Mouse (Mus musculus) lung, postnatal 0 days (tissue): ENCODE data around the gene Msmo1.

ENCODE experiments used
- CTCF ChIP-seq: IDR thresholded peaks from 2 replicates; pipeline ENCODE4 v1.5.1; 2016; ENCODE audit warnings: antibody characterized with exemption, mild to moderate bottlenecking
- EP300 ChIP-seq: IDR thresholded peaks from 2 replicates; pipeline ENCODE4 v1.6.1; 2016; ENCODE audit warnings: antibody characterized with exemption, mild to moderate bottlenecking, control low read depth

DNA sequence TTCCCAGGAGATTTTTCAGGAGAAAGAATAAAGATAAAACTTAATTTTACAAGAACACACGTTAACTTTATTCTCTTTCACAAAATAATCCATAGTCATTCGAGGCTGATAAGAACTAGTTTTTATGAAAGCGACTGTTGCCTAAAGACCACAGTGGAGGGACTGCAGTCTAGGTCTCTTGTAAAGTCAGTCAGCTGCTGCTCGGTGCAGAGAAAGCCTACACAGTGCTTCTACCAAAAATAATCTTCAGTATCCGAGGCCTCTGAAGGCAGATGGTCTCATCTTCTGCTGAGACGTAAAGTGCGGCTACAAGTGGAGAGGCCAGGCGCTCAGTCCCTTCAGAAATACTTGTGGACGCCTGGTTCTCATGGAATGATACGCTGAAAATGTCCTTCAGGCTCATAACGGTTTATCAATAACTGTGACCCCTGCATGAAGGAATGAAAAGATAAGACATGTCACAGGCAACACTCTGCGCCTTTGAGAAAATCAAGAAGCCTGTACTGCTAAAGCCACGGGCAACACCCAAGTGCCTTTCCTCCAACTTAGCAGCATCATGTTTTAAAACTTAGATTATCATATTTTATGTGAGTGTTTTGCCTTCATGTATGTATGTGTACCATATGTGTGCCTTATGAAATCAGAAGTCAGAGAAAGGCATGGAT lies 7.1 kb upstream of the Msmo1 start:
- no peak for TF ChIP-seq EP300
- TF ChIP-seq CTCF = no peak
